8 mouse cellular contexts compared by ENCODE assay signal in genomic region chr5:75834766-75835555, GRCm38 (mm10).
DNase-seq lines count a peak whose midpoint lies in the region; ATAC-seq and TF ChIP-seq lines count a peak whose summit lies in the region.

No protein-coding gene starts in this region.

- no peaks in the 10 kb centered on the region for H3K27me3 ChIP-seq in forebrain, embryonic 16.5 days (replicated peaks; ENCODE audit: control insufficient read depth, insufficient read depth, low read length)
- H3K27me3 ChIP-seq in intestine, embryonic 16.5 days (replicated peaks; ENCODE audit: control insufficient read depth, insufficient read depth, low read length): no peaks in the 10 kb centered on the region
- H3K27me3 ChIP-seq in liver, postnatal 0 days (ENCODE audit: insufficient read depth, low read length): no peaks in the 10 kb centered on the region

- WGBS in forebrain, embryonic 16.5 days: 63% methylated on average over 17 of the region's 17 CpGs
- WGBS in intestine, embryonic 16.5 days: 51% methylated on average over 17 of the region's 17 CpGs
- WGBS in liver, postnatal 0 days (ENCODE audit: insufficient replicate concordance): 25% methylated on average over 17 of the region's 17 CpGs

- TF ChIP-seq EP300 in liver, postnatal 0 days (IDR thresholded peaks at IDR 0.05; ENCODE audit: low read depth): no peak

- H3K4me2 ChIP-seq in forebrain, embryonic 16.5 days (ENCODE audit: low read length): no peak overlapping the region; the same call in 1 of the 2 replicates
- peak overlapping the region; percentile 46 for H3K4me2 ChIP-seq in intestine, embryonic 16.5 days (ENCODE audit: low read depth, low read length)
- H3K4me2 ChIP-seq in liver, postnatal 0 days (ENCODE audit: low read depth, low read length): peak overlapping the region; percentile 61

- no peak for TF ChIP-seq CTCF in liver, postnatal 0 days (IDR thresholded peaks at IDR 0.05; ENCODE audit: low read depth)

- peak overlapping the region; percentile 25; the same call in 1 of the 2 replicates for H3K27ac ChIP-seq in forebrain, embryonic 16.5 days (ENCODE audit: low read length)
- peak overlapping the region; percentile 43 for H3K27ac ChIP-seq in intestine, embryonic 16.5 days (ENCODE audit: low read length)
- H3K27ac ChIP-seq in liver, postnatal 0 days (ENCODE audit: low read depth): 0 out of 2 replicates have a peak overlapping the region, but pooled peaks have one; percentile 24

- H3K4me1 ChIP-seq in forebrain, embryonic 16.5 days (replicated peaks; ENCODE audit: control insufficient read depth, insufficient read depth, low read length): 0 out of 2 replicates have a peak, but pooled peaks cover 4% of the 10 kb centered on the region
- peaks cover 13% of the 10 kb centered on the region for H3K4me1 ChIP-seq in intestine, embryonic 16.5 days (ENCODE audit: control insufficient read depth, insufficient read depth, low read length)
- no peaks in the 10 kb centered on the region; the same call in none of the 2 replicates for H3K4me1 ChIP-seq in liver, postnatal 0 days (ENCODE audit: insufficient read depth)

- DNase-seq in embryo, embryonic 10.5 days (ENCODE audit: low spot score): peak; percentile 9
- DNase-seq in embryo, embryonic 9.5 days (ENCODE audit: extremely low spot score): no peak
- DNase-seq in liver, postnatal 0 days: no peak
- DNase-seq in cerebellum, postnatal 14 days: no peak
- DNase-seq in thymus, adult 18-20 months: no peak
- no peak for DNase-seq in frontal cortex, postnatal 10 days (ENCODE audit: low spot score in 2 of 2)

- H3K9ac ChIP-seq in forebrain, embryonic 16.5 days (replicated peaks; ENCODE audit: low read depth, low read length): no peak overlapping the region; the same call in 1 of the 2 replicates
- no peak overlapping the region for H3K9ac ChIP-seq in intestine, embryonic 16.5 days (ENCODE audit: low read depth, low read length)
- no peak overlapping the region for H3K9ac ChIP-seq in liver, postnatal 0 days (replicated peaks)

- H3K36me3 ChIP-seq in forebrain, embryonic 16.5 days (ENCODE audit: control insufficient read depth, insufficient read depth): no peaks in the 10 kb centered on the region
- H3K36me3 ChIP-seq in intestine, embryonic 16.5 days (ENCODE audit: control insufficient read depth, insufficient read depth, low read length): no peaks in the 10 kb centered on the region
- H3K36me3 ChIP-seq in liver, postnatal 0 days (replicated peaks; ENCODE audit: insufficient read depth, low read length): no peaks in the 10 kb centered on the region

- 0 out of 2 replicates have a peak, but pooled peaks have one; percentile 18 for ATAC-seq in forebrain, embryonic 16.5 days
- no peak for ATAC-seq in intestine, embryonic 16.5 days
- ATAC-seq in liver, postnatal 0 days: no peak

- H3K9me3 ChIP-seq in forebrain, embryonic 16.5 days (ENCODE audit: control insufficient read depth, low read length): no peaks in the 10 kb centered on the region
- no peaks in the 10 kb centered on the region for H3K9me3 ChIP-seq in intestine, embryonic 16.5 days (ENCODE audit: control insufficient read depth, low read length)
- H3K9me3 ChIP-seq in liver, postnatal 0 days (ENCODE audit: low read length): no peaks in the 10 kb centered on the region

- no peak overlapping the region for H3K4me3 ChIP-seq in forebrain, embryonic 16.5 days (replicated peaks; ENCODE audit: low read length)
- peak overlapping the region; percentile 19 for H3K4me3 ChIP-seq in intestine, embryonic 16.5 days (ENCODE audit: low read length)
- peak overlapping the region; percentile 11; the same call in 1 of the 2 replicates for H3K4me3 ChIP-seq in liver, postnatal 0 days (ENCODE audit: low read depth, low read length)
